Mouse (Mus musculus) C2C12 (cell line): ENCODE data around the gene Pygo2. TPM values are rescaled to one million over a fixed set of nuclear protein-coding genes. Genes with fewer than 3 reads are reported as not detected.

Experiments
- H3K27me3 ChIP-seq: one replicate; pipeline ENCODE4 v1.6.1; 2011; ENCODE audit not compliant: control insufficient read depth, insufficient read depth, insufficient read length
- H3K36me3 ChIP-seq: one replicate; pipeline ENCODE4 v1.6.1; 2011; ENCODE audit not compliant: control insufficient read depth, insufficient read depth
- H3K4me3 ChIP-seq: one replicate; pipeline ENCODE4 v1.5.1; 2011; ENCODE audit warnings: mild to moderate bottlenecking, control low read depth; ENCODE audit not compliant: poor library complexity, insufficient read depth, severe bottlenecking
- H3K79me2 ChIP-seq: one replicate; pipeline ENCODE4 v1.6.1; 2011; ENCODE audit not compliant: control insufficient read depth, insufficient read depth
- H3K79me3 ChIP-seq: one replicate; pipeline ENCODE4 v1.6.1; 2011; ENCODE audit warnings: low read depth, control low read depth
- H3ac ChIP-seq: one replicate; pipeline ENCODE3; 2011; ENCODE audit warnings: low read depth; ENCODE audit not compliant: control insufficient read depth, insufficient read length
- CEBPB ChIP-seq: IDR thresholded peaks from one replicate; pipeline ENCODE4 v1.6.1; 2011; ENCODE audit warnings: low read depth, mild to moderate bottlenecking, control low read depth, moderate library complexity
- CTCF ChIP-seq: IDR thresholded peaks from one replicate; pipeline ENCODE4 v1.5.1; 2011; ENCODE audit not compliant: control insufficient read depth, insufficient read depth, insufficient read length
- FOSL1 ChIP-seq: IDR thresholded peaks from one replicate; pipeline ENCODE4 v1.8.0; 2011; ENCODE audit warnings: mild to moderate bottlenecking, low read length; ENCODE audit not compliant: poor library complexity, insufficient read depth, severe bottlenecking
- MAX ChIP-seq: IDR thresholded peaks from one replicate; pipeline ENCODE4 v1.6.1; 2011; ENCODE audit warnings: mild to moderate bottlenecking, control low read depth
- MYOD1 ChIP-seq: IDR thresholded peaks from one replicate; pipeline ENCODE4 v1.6.1; 2011; ENCODE audit warnings: low read depth; ENCODE audit not compliant: control insufficient read depth, insufficient read length
- MYOG ChIP-seq: IDR thresholded peaks from one replicate; pipeline ENCODE4 v1.6.1; 2011; ENCODE audit not compliant: control insufficient read depth, insufficient read length; ENCODE audit errors: extremely low read depth
- USF1 ChIP-seq: IDR thresholded peaks from one replicate; pipeline ENCODE4 v1.6.1; 2011; ENCODE audit warnings: low read depth, mild to moderate bottlenecking, control low read depth, moderate library complexity
- polyA plus RNA-seq: library from polyadenylated mRNA; unstranded; fragments of >200 nt; fragmentation: generic; extraction: Trizol; gene quantifications from one replicate; pipeline ENCODE4 v1.2.1, GENCODE M21; 2012; ENCODE audit warnings: missing spikeins

The Pygo2 gene
- polyA plus RNA-seq, 1 experiment: 53.1 TPM

GRCm38 (mm10) chr3:89395806-89396653 lies 34.0 kb upstream of the Pygo2 start:
- Histone ChIP-seq H3K4me3 (peak overlapping the region; percentile 34), H3K79me3 (no peaks in the 10 kb centered on the region), H3K27me3 (no peaks in the 10 kb centered on the region), H3K79me2 (peaks cover 20% of the 10 kb centered on the region), H3ac (peak overlapping the region; percentile 62), H3K36me3 (no peaks in the 10 kb centered on the region)
- TF ChIP-seq USF1 (no peak), MAX (no peak), CTCF (peak; percentile 82)

GRCm38 (mm10) chr3:89396654-89397005 lies 33.4 kb upstream of the Pygo2 start:
- TF ChIP-seq USF1: no peak
- TF ChIP-seq MYOD1: no peak
- TF ChIP-seq FOSL1: no peak
- H3K79me3 ChIP-seq: no peaks in the 10 kb centered on the region
- H3K79me2 ChIP-seq: peaks cover 14% of the 10 kb centered on the region
- H3K4me3 ChIP-seq: no peak overlapping the region
- peaks cover 3% of the 10 kb centered on the region for H3K36me3 ChIP-seq
- H3K27me3 ChIP-seq: no peaks in the 10 kb centered on the region
- no peak overlapping the region for H3ac ChIP-seq

DNA sequence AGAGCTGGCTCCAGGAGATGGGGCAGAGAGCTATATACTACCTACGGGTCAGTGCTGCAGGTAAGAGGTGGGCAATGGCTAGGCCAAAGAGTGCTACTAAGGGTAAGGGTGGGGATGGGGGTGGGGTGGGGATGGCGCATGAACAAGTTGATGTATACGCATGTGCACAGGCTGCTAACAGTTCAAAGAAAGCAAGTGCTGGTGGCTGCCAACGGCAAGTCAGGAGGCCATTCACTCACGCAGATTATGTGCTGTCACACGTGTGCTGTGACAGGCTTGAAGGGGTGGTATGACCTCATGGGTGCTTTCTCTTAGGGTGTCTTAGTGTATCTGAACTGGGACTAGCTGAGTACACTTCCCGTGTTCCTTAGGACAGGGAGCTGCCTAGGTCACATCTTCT lies 28.7 kb upstream of the Pygo2 start:
- Histone ChIP-seq H3K79me3 (no peaks in the 10 kb centered on the region), H3K79me2 (no peaks in the 10 kb centered on the region), H3K36me3 (peaks cover 17% of the 10 kb centered on the region), H3K4me3 (no peak overlapping the region), H3K27me3 (no peaks in the 10 kb centered on the region), H3ac (no peak overlapping the region)
- no peak for TF ChIP-seq CEBPB
- TF ChIP-seq MAX: no peak
- TF ChIP-seq CTCF: no peak
- no peak for TF ChIP-seq MYOD1
- TF ChIP-seq FOSL1: no peak
- no peak for TF ChIP-seq MYOG
- TF ChIP-seq USF1: no peak

DNA sequence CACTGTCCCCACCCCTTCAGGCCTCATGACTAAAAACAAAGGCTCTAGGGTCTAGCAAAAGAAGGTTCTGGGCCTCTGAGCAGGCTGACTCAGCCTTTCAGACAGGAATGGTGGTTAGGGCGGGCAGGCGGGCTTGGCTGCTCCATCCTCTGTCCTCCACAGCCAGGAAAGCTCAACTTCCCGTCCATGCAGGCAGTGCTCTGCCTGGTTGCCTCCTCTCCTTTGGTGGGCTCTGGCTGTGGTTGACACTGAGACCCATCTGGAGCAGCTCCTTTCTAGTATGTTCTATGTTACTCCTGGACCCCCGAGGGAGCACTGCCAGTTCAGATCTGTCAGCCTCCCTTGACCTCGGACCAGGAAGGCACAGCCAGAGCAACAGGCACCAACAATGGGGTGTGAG lies 27.3 kb upstream of the Pygo2 start, which contains the start of gene Lenep:
Lenep (minus strand) TSS at position 101 of the 400 bp plus-strand sequence.
- Histone ChIP-seq H3K79me2 (no peaks in the 10 kb centered on the region), H3ac (no peak within 1 kb of the TSS), H3K79me3 (no peaks in the 10 kb centered on the region), H3K4me3 (no peak within 1 kb of the TSS), H3K27me3 (no peaks in the 10 kb centered on the region), H3K36me3 (peaks cover 17% of the 10 kb centered on the region)
- TF ChIP-seq CTCF (no peak), FOSL1 (no peak), MAX (no peak), USF1 (no peak), MYOD1 (no peak), MYOG (no peak)

GRCm38 (mm10) chr3:89406887-89407286 lies 23.1 kb upstream of the Pygo2 start:
- H3ac ChIP-seq: no peak overlapping the region
- TF ChIP-seq MAX: no peak
- no peak for TF ChIP-seq MYOD1
- no peak for TF ChIP-seq MYOG
- TF ChIP-seq CTCF: no peak
- no peak for TF ChIP-seq CEBPB
- no peak for TF ChIP-seq FOSL1
- TF ChIP-seq USF1: no peak
- peaks cover 13% of the 10 kb centered on the region for H3K36me3 ChIP-seq
- H3K4me3 ChIP-seq: no peak overlapping the region
- no peaks in the 10 kb centered on the region for H3K27me3 ChIP-seq
- no peaks in the 10 kb centered on the region for H3K79me3 ChIP-seq
- H3K79me2 ChIP-seq: peaks cover 7% of the 10 kb centered on the region

GRCm38 (mm10) chr3:89408448-89408847 lies 21.6 kb upstream of the Pygo2 start:
- Histone ChIP-seq H3K4me3 (no peak overlapping the region), H3K27me3 (no peaks in the 10 kb centered on the region), H3K79me3 (no peaks in the 10 kb centered on the region), H3K36me3 (peaks cover 13% of the 10 kb centered on the region), H3ac (no peak overlapping the region), H3K79me2 (peaks cover 7% of the 10 kb centered on the region)
- no peak for TF ChIP-seq MYOD1
